Mouse (Mus musculus) lung, postnatal 0 days (tissue): ENCODE results near the gene Focad. TPM values are rescaled to one million over a fixed set of nuclear protein-coding genes. Genes with fewer than 3 reads are reported as not detected.

Experiments
- ATAC-seq: fragments of 200-750 bp; cut with Nextera tagmentation; 2 replicates; pipeline ENCODE4 v1.8.0; 2017; ENCODE audit warnings: moderate library complexity
- DNase-seq: peaks from one replicate; pipeline ENCODE4 v3.0.0-alpha.2; 2016; ENCODE audit warnings: low spot score
- H3K27ac ChIP-seq: fragments of 300-500 bp; sonication (generic); 2 replicates; pipeline ENCODE4 v1.5.1; 2014; ENCODE audit warnings: antibody characterized with exemption, mild to moderate bottlenecking, low read length, mixed read lengths
- H3K27me3 ChIP-seq: fragments of 300-500 bp; sonication (generic); replicated peaks from 2 replicates; pipeline ENCODE4 v1.6.1; 2014; ENCODE audit warnings: low read length, mixed read lengths; ENCODE audit not compliant: insufficient read depth
- H3K36me3 ChIP-seq: fragments of 300-500 bp; sonication (generic); 2 replicates; pipeline ENCODE4 v1.6.1; 2014; ENCODE audit warnings: low read length, mixed read lengths; ENCODE audit not compliant: insufficient read depth
- H3K4me1 ChIP-seq: fragments of 300-500 bp; sonication (generic); 2 replicates; pipeline ENCODE4 v1.6.1; 2014; ENCODE audit warnings: antibody characterized with exemption, low read depth, low read length, mixed read lengths; ENCODE audit not compliant: insufficient read depth
- H3K4me2 ChIP-seq: fragments of 300-500 bp; sonication (generic); replicated peaks from 2 replicates; pipeline ENCODE4 v1.6.1; 2014; ENCODE audit warnings: low read depth, mild to moderate bottlenecking, low read length, moderate library complexity, mixed read lengths
- H3K4me3 ChIP-seq: fragments of 300-500 bp; sonication (generic); 2 replicates; pipeline ENCODE4 v1.5.1; 2014; ENCODE audit warnings: low read depth, low read length
- H3K9ac ChIP-seq: fragments of 300-500 bp; sonication (generic); replicated peaks from 2 replicates; pipeline ENCODE4 v1.6.1; 2014; ENCODE audit warnings: low read depth, mild to moderate bottlenecking
- H3K9me3 ChIP-seq: fragments of 300-500 bp; sonication (generic); 2 replicates; pipeline ENCODE4 v1.6.1; 2016; ENCODE audit warnings: low read length, mixed read lengths
- CTCF ChIP-seq: IDR thresholded peaks from 2 replicates; pipeline ENCODE4 v1.5.1; 2016; ENCODE audit warnings: antibody characterized with exemption, mild to moderate bottlenecking
- EP300 ChIP-seq: IDR thresholded peaks from 2 replicates; pipeline ENCODE4 v1.6.1; 2016; ENCODE audit warnings: antibody characterized with exemption, mild to moderate bottlenecking, control low read depth
- WGBS: fragments of 180-500 bp; shearing (Covaris S2); extraction: QIAGEN DNeasy Blood & Tissue Kit; methylation state at CpG from one replicate; pipeline ENCODE4 v1.1.7; 2014; 5-methylcytosine and 5-hydroxymethylcytosine counted together
- polyA plus RNA-seq: library from polyadenylated mRNA; unstranded; fragments of >200 nt; fragmentation: Nextera tagmentation; extraction: Ambion mirVana; gene quantifications from 2 replicates; pipeline ENCODE4 v1.2.1, GENCODE M21; 2015

Gene Focad
- polyA plus RNA-seq, 1 experiment from 2014 or later: 6.3 TPM

- no peaks in the 10 kb centered on the region for H3K36me3 ChIP-seq
- TF ChIP-seq EP300: no peak
- TF ChIP-seq CTCF: no peak
- no peak overlapping the region for H3K4me3 ChIP-seq
- H3K4me2 ChIP-seq: no peak overlapping the region
- 37% methylated on average over 4 of the region's 4 CpGs for WGBS
- ATAC-seq (no peak), DNase-seq (no peak)
- no peak overlapping the region for H3K27ac ChIP-seq
- no peaks in the 10 kb centered on the region for H3K4me1 ChIP-seq
- no peak overlapping the region for H3K9ac ChIP-seq
- no peaks in the 10 kb centered on the region for H3K27me3 ChIP-seq
- no peaks in the 10 kb centered on the region for H3K9me3 ChIP-seq
These were observed 42.1 kb downstream of the Focad start for GRCm38 (mm10) chr4:88136528-88136927.

GRCm38 (mm10) chr4:88138366-88138917 lies 44.0 kb downstream of the Focad start:
- ATAC-seq (no peak), DNase-seq (no peak)
- 77% methylated on average over 2 of the region's 2 CpGs for WGBS
- Histone ChIP-seq H3K9me3 (no peaks in the 10 kb centered on the region), H3K27ac (no peak overlapping the region), H3K9ac (no peak overlapping the region), H3K4me2 (no peak overlapping the region), H3K4me3 (no peak overlapping the region), H3K36me3 (no peaks in the 10 kb centered on the region), H3K4me1 (no peaks in the 10 kb centered on the region), H3K27me3 (no peaks in the 10 kb centered on the region)
- TF ChIP-seq CTCF (no peak), EP300 (no peak)

- no peak overlapping the region for H3K4me2 ChIP-seq
- no peak for DNase-seq
- H3K4me3 ChIP-seq: no peak overlapping the region
- TF ChIP-seq EP300: no peak
- no peak for TF ChIP-seq CTCF
- H3K27me3 ChIP-seq: no peaks in the 10 kb centered on the region
- H3K9ac ChIP-seq: no peak overlapping the region
- H3K9me3 ChIP-seq: no peaks in the 10 kb centered on the region
- no peak overlapping the region for H3K27ac ChIP-seq
- ATAC-seq: no peak
- no peaks in the 10 kb centered on the region for H3K4me1 ChIP-seq
- 46% methylated on average over 1 of the region's 1 CpGs for WGBS
- no peaks in the 10 kb centered on the region for H3K36me3 ChIP-seq
These were observed 55.0 kb downstream of the Focad start for GRCm38 (mm10) chr4:88149462-88149861.

- no peak overlapping the region for H3K27ac ChIP-seq
- H3K4me2 ChIP-seq: no peak overlapping the region
- no peaks in the 10 kb centered on the region for H3K27me3 ChIP-seq
- ATAC-seq (no peak), DNase-seq (no peak)
- no peak overlapping the region for H3K4me3 ChIP-seq
- H3K9me3 ChIP-seq: no peaks in the 10 kb centered on the region
- H3K36me3 ChIP-seq: no peaks in the 10 kb centered on the region
- WGBS: 51% methylated on average over 3 of the region's 3 CpGs
- no peaks in the 10 kb centered on the region for H3K4me1 ChIP-seq
- TF ChIP-seq CTCF: no peak
- no peak for TF ChIP-seq EP300
- H3K9ac ChIP-seq: no peak overlapping the region
These were observed 61.2 kb downstream of the Focad start for GRCm38 (mm10) chr4:88155490-88156160.

GRCm38 (mm10) chr4:88156961-88157360 lies 62.5 kb downstream of the Focad start:
- Histone ChIP-seq H3K27ac (no peak overlapping the region), H3K9me3 (no peaks in the 10 kb centered on the region), H3K36me3 (no peaks in the 10 kb centered on the region), H3K4me1 (no peaks in the 10 kb centered on the region), H3K9ac (no peak overlapping the region), H3K27me3 (no peaks in the 10 kb centered on the region), H3K4me2 (no peak overlapping the region), H3K4me3 (no peak overlapping the region)
- WGBS: 95% methylated on average over 5 of the region's 5 CpGs
- TF ChIP-seq EP300: no peak
- no peak for TF ChIP-seq CTCF
- ATAC-seq (no peak), DNase-seq (no peak)

- WGBS: 90% methylated on average over 6 of the region's 6 CpGs
- Histone ChIP-seq H3K36me3 (no peaks in the 10 kb centered on the region), H3K27me3 (no peaks in the 10 kb centered on the region), H3K4me1 (no peaks in the 10 kb centered on the region), H3K4me2 (no peak overlapping the region), H3K4me3 (no peak overlapping the region), H3K9ac (no peak overlapping the region), H3K9me3 (no peaks in the 10 kb centered on the region), H3K27ac (no peak overlapping the region)
- TF ChIP-seq EP300: no peak
- no peak for TF ChIP-seq CTCF
- ATAC-seq: no peak
- DNase-seq: no peak
These were observed 63.2 kb downstream of the Focad start for GRCm38 (mm10) chr4:88157644-88158043.
